Mouse (Mus musculus) heart, postnatal 14 days (tissue): ENCODE results near the gene Trim69. TPM values are rescaled to one million over a fixed set of nuclear protein-coding genes. Genes with fewer than 3 reads are reported as not detected.

Source experiments
- DNase-seq, 2 experiments: peaks; one replicate each; pipeline ENCODE4 v3.0.0; 2021 to 2022
- intact Hi-C: fragments of 180-260 bp; cut with DNase I; formaldehyde crosslinking; loops from one replicate; pipeline ENCODE4 v1.15.1; 2025
- total RNA-seq, 2 experiments: library from RNA; stranded (reverse); gene quantifications; 2 replicates each; pipeline ENCODE4 v1.2.3; 2021

Trim69 gene
- total RNA-seq, 2 experiments from 2014 or later: not detected

GRCm38 (mm10) chr2:122149716-122150115, 10.8 kb upstream of the Trim69 start:
- DNase-seq: no peak
- intact Hi-C loops: no loop called here

- intact Hi-C loops: no loop called here
- no peak for DNase-seq
These were observed 9.3 kb upstream of the Trim69 start for GRCm38 (mm10) chr2:122151221-122151620.

GRCm38 (mm10) chr2:122152850-122153249, 7.7 kb upstream of the Trim69 start:
- intact Hi-C loops: no loop called here
- DNase-seq: no peak

GRCm38 (mm10) chr2:122153681-122154365, 6.7 kb upstream of the Trim69 start:
- intact Hi-C loops: no loop called here
- no peak for DNase-seq

- intact Hi-C loops: no loop called here
- no peak for DNase-seq
These were observed 6.0 kb upstream of the Trim69 start for GRCm38 (mm10) chr2:122154479-122154878.

GRCm38 (mm10) chr2:122155292-122155691, 5.2 kb upstream of the Trim69 start:
- intact Hi-C loops: no loop called here
- no peak for DNase-seq

GRCm38 (mm10) chr2:122156051-122156700, 4.3 kb upstream of the Trim69 start:
- no peak for DNase-seq
- intact Hi-C loops: no loop called here

- intact Hi-C loops: no loop called here
- no peak for DNase-seq
These were observed 2.9 kb upstream of the Trim69 start for GRCm38 (mm10) chr2:122157561-122157960.

GRCm38 (mm10) chr2:122158362-122158802, 2.1 kb upstream of the Trim69 start:
- intact Hi-C loops: no loop called here
- DNase-seq: no peak

GRCm38 (mm10) chr2:122159667-122160066, 833 bp upstream of the Trim69 start:
- intact Hi-C loops: loop anchor here (1.0 kb wide), 1 partner anchor 89 kb away; no protein-coding TSS in a partner anchor

GRCm38 (mm10) chr2:122161542-122161941, 1.0 kb downstream of the Trim69 start:
- no peak for DNase-seq
- intact Hi-C loops: no loop called here

More at GRCm38 (mm10) chr2:122159667-122160066, 833 bp upstream of the Trim69 start:
- no peak for DNase-seq

- intact Hi-C loops: no loop called here
- DNase-seq: no peak
These were observed 2.0 kb downstream of the Trim69 start for GRCm38 (mm10) chr2:122162529-122162928.

GRCm38 (mm10) chr2:122163430-122164195, 3.1 kb downstream of the Trim69 start:
- no peak for DNase-seq
- intact Hi-C loops: no loop called here

- no peak for DNase-seq
- intact Hi-C loops: no loop called here
These were observed 3.8 kb downstream of the Trim69 start for GRCm38 (mm10) chr2:122164293-122164692.

GRCm38 (mm10) chr2:122171292-122171691, 10.8 kb downstream of the Trim69 start:
- DNase-seq: no peak
- intact Hi-C loops: no loop called here

GRCm38 (mm10) chr2:122172188-122172587, 11.7 kb downstream of the Trim69 start:
- no peak for DNase-seq
- intact Hi-C loops: no loop called here

- no peak for DNase-seq
- intact Hi-C loops: no loop called here
These were observed 19.7 kb downstream of the Trim69 start for GRCm38 (mm10) chr2:122180051-122180822.

GRCm38 (mm10) chr2:122185086-122185485, 24.6 kb downstream of the Trim69 start:
- intact Hi-C loops: no loop called here
- DNase-seq: no peak

- DNase-seq: no peak
- intact Hi-C loops: no loop called here
These were observed 25.6 kb downstream of the Trim69 start, which contains the start of the genes Patl2 and Terb2 for GRCm38 (mm10) chr2:122186106-122186505. Gene Patl2, minus strand, starts transcription at chr2:122186189. Gene Terb2, plus strand, starts transcription at chr2:122186272.

- intact Hi-C loops: no loop called here
- DNase-seq: no peak
These were observed 26.3 kb downstream of the Trim69 start for GRCm38 (mm10) chr2:122186751-122187150.
